Mouse (Mus musculus): Measurements from ENCODE around the gene Ppme1. TPM values are rescaled to one million over a fixed set of nuclear protein-coding genes. Genes with fewer than 3 reads are reported as not detected.

Ppme1 gene
- polyA plus RNA-seq, 1 experiment from 2014 or later, result 50.2 TPM

GRCm38 (mm10) chr7:100325482-100325881 lies 46.6 kb downstream of the Ppme1 start:
- ATAC-seq (ENCODE audit: extremely low read depth, insufficient number of reproducible peaks, low FRiP score, low TSS enrichment), result no peak
- Histone ChIP-seq H3K9ac (no peak overlapping the region), H3K27me3 (replicated peaks) (no peaks in the 10 kb centered on the region), H3K4me2 (no peak overlapping the region), H3K9me3 (no peaks in the 10 kb centered on the region), H3K27ac (replicated peaks) (no peak overlapping the region), H3K4me1 (no peaks in the 10 kb centered on the region), H3K36me3 (peaks cover 56% of the 10 kb centered on the region), H3K4me3 (no peak overlapping the region)
- WGBS, result 63% methylated on average over 6 of the region's 6 CpGs

DNA sequence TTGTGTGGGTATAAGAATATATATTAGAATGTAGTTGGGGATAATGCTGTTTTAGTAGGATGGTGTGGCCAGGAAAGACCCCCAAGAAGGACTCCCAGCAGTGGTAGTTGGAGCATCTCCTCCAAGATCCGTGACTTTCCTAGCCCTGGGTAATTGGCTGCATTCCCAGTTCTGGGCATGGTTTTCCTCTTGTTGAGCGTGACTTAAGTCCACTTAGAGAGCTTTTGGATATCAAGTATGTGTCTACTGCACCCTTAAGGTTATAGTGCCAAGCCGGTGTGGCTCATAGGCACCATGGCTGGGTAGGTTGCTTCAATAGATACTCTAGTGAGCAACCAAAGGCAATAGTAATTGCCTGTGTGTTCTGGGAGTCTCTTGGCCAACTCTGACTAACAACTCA lies 48.4 kb downstream of the Ppme1 start:
- H3K4me2 ChIP-seq, result no peak overlapping the region
- no peaks in the 10 kb centered on the region for H3K27me3 ChIP-seq (replicated peaks)
- ATAC-seq (ENCODE audit: extremely low read depth, insufficient number of reproducible peaks, low FRiP score, low TSS enrichment), result no peak
- H3K9me3 ChIP-seq, result no peaks in the 10 kb centered on the region
- H3K9ac ChIP-seq, result no peak overlapping the region
- H3K27ac ChIP-seq (replicated peaks), result no peak overlapping the region
- H3K36me3 ChIP-seq, result peaks cover 58% of the 10 kb centered on the region
- no peaks in the 10 kb centered on the region for H3K4me1 ChIP-seq
- H3K4me3 ChIP-seq, result no peak overlapping the region
- WGBS, result 45% methylated on average over 3 of the region's 3 CpGs

GRCm38 (mm10) chr7:100317534-100317933 lies 54.6 kb downstream of the Ppme1 start:
- no peak for ATAC-seq (ENCODE audit: extremely low read depth, insufficient number of reproducible peaks, low FRiP score, low TSS enrichment)
- no peak overlapping the region for H3K9ac ChIP-seq
- no peak overlapping the region for H3K4me2 ChIP-seq
- H3K4me3 ChIP-seq, result no peak overlapping the region
- H3K27ac ChIP-seq (replicated peaks), result no peak overlapping the region
- peaks cover 62% of the 10 kb centered on the region for H3K36me3 ChIP-seq
- 57% methylated on average over 5 of the region's 5 CpGs for WGBS
- H3K9me3 ChIP-seq, result no peaks in the 10 kb centered on the region
- H3K27me3 ChIP-seq (replicated peaks), result no peaks in the 10 kb centered on the region
- H3K4me1 ChIP-seq, result peaks cover 3% of the 10 kb centered on the region; the same call in 1 of the 2 replicates

GRCm38 (mm10) chr7:100316924-100317323 lies 55.2 kb downstream of the Ppme1 start:
- no peak for ATAC-seq (ENCODE audit: extremely low read depth, insufficient number of reproducible peaks, low FRiP score, low TSS enrichment)
- Histone ChIP-seq H3K27me3 (replicated peaks) (no peaks in the 10 kb centered on the region), H3K4me1 (peaks cover 3% of the 10 kb centered on the region; the same call in 1 of the 2 replicates), H3K36me3 (peaks cover 62% of the 10 kb centered on the region), H3K27ac (replicated peaks) (no peak overlapping the region), H3K4me3 (no peak overlapping the region), H3K9me3 (no peaks in the 10 kb centered on the region), H3K4me2 (no peak overlapping the region), H3K9ac (no peak overlapping the region)
- 56% methylated on average over 8 of the region's 8 CpGs for WGBS

DNA sequence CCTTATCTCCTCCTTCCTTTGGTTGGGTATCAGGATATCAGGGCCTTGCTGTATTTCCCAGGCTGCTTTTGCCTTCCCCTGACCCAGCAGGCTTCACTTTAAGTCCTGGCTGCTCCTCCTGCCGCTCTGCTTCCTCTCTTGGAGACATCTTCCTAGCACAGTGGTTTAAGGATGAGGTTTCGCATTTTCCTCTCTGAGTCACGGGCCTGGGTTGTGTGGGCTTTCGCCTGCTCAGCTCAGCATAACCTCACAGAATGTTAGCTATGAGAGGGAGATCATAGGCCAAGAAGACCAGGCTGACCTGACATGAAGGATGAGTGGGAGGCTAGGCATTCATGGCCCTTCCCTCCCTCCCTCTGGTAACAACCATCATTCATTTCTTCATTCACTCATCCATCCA lies 59.4 kb downstream of the Ppme1 start:
- Histone ChIP-seq H3K4me1 (peaks cover 30% of the 10 kb centered on the region), H3K4me2 (no peak overlapping the region)
- WGBS, result 59% methylated on average over 4 of the region's 4 CpGs

DNA sequence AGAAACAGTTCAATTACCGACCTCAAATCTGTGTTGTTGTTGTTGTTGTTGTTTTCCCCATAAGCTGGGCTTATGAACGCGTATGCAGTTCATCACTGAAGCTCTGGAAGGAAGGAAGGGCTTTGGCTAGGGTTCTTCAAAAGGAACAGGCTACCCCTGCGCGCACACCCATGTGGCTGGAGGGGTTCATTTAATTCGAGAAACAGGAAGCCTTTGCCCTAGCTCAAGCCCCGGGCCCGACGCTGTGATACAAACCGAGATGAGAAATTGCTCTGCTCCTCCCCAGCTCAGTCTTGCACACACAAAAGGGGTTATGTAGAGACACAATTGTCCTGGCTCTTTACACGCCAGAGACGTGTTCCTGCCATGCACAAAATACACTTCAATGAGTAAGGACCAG lies 61.8 kb downstream of the Ppme1 start:
- ATAC-seq (ENCODE audit: extremely low read depth, insufficient number of reproducible peaks, low FRiP score, low TSS enrichment), result no peak
- Histone ChIP-seq H3K4me3 (no peak overlapping the region), H3K9me3 (no peaks in the 10 kb centered on the region), H3K4me1 (peaks cover 30% of the 10 kb centered on the region), H3K27ac (replicated peaks) (peak overlapping the region; percentile 68; the same call in 1 of the 2 replicates), H3K4me2 (no peak overlapping the region), H3K27me3 (replicated peaks) (no peaks in the 10 kb centered on the region), H3K36me3 (peaks cover 14% of the 10 kb centered on the region), H3K9ac (0 out of 2 replicates have a peak overlapping the region, but pooled peaks have one; percentile 14)
- WGBS, result 75% methylated on average over 12 of the region's 12 CpGs

More for the DNA sequence above, 59.4 kb downstream of the Ppme1 start:
- H3K27ac ChIP-seq (replicated peaks), result no peak overlapping the region
- no peak for ATAC-seq (ENCODE audit: extremely low read depth, insufficient number of reproducible peaks, low FRiP score, low TSS enrichment)
- H3K9ac ChIP-seq, result no peak overlapping the region
- no peaks in the 10 kb centered on the region for H3K9me3 ChIP-seq
- no peaks in the 10 kb centered on the region for H3K27me3 ChIP-seq (replicated peaks)
- H3K4me3 ChIP-seq, result no peak overlapping the region
- peaks cover 38% of the 10 kb centered on the region for H3K36me3 ChIP-seq

GRCm38 (mm10) chr7:100309679-100310078 lies 62.4 kb downstream of the Ppme1 start:
- no peaks in the 10 kb centered on the region for H3K27me3 ChIP-seq (replicated peaks)
- H3K9ac ChIP-seq, result peak overlapping the region; percentile 16; the same call in 1 of the 2 replicates

GRCm38 (mm10) chr7:100309216-100309615 lies 62.9 kb downstream of the Ppme1 start:
- 22% methylated on average over 1 of the region's 1 CpGs for WGBS
- peak overlapping the region; percentile 12; the same call in 1 of the 2 replicates for H3K9ac ChIP-seq
- H3K9me3 ChIP-seq, result no peaks in the 10 kb centered on the region
- H3K4me2 ChIP-seq, result no peak overlapping the region
- peaks cover 4% of the 10 kb centered on the region for H3K36me3 ChIP-seq
- peak; percentile 37; the same call in 1 of the 2 replicates for ATAC-seq (ENCODE audit: extremely low read depth, insufficient number of reproducible peaks, low FRiP score, low TSS enrichment)
- peak overlapping the region; percentile 68 for H3K27ac ChIP-seq (replicated peaks)
- H3K4me3 ChIP-seq, result no peak overlapping the region
- H3K27me3 ChIP-seq (replicated peaks), result no peaks in the 10 kb centered on the region
- peaks cover 30% of the 10 kb centered on the region for H3K4me1 ChIP-seq

More at GRCm38 (mm10) chr7:100309679-100310078, 62.4 kb downstream of the Ppme1 start:
- no peak overlapping the region for H3K4me3 ChIP-seq
- no peaks in the 10 kb centered on the region for H3K9me3 ChIP-seq
- 22% methylated on average over 6 of the region's 6 CpGs for WGBS
- 0 out of 2 replicates have a peak overlapping the region, but pooled peaks have one; percentile 13 for H3K4me2 ChIP-seq
- ATAC-seq (ENCODE audit: extremely low read depth, insufficient number of reproducible peaks, low FRiP score, low TSS enrichment), result no peak
- H3K4me1 ChIP-seq, result peaks cover 30% of the 10 kb centered on the region
- peaks cover 8% of the 10 kb centered on the region for H3K36me3 ChIP-seq
- H3K27ac ChIP-seq (replicated peaks), result peak overlapping the region; percentile 68

GRCm38 (mm10) chr7:100307872-100308653 lies 64.0 kb downstream of the Ppme1 start:
- no peak for ATAC-seq (ENCODE audit: extremely low read depth, insufficient number of reproducible peaks, low FRiP score, low TSS enrichment)
- 71% methylated on average over 6 of the region's 6 CpGs for WGBS
- H3K9me3 ChIP-seq, result no peaks in the 10 kb centered on the region

GRCm38 (mm10) chr7:100305894-100306293 lies 66.2 kb downstream of the Ppme1 start:
- Histone ChIP-seq H3K36me3 (no peaks in the 10 kb centered on the region), H3K27ac (replicated peaks) (no peak overlapping the region), H3K4me3 (no peak overlapping the region), H3K4me2 (no peak overlapping the region), H3K4me1 (peaks cover 43% of the 10 kb centered on the region), H3K9me3 (no peaks in the 10 kb centered on the region), H3K27me3 (replicated peaks) (no peaks in the 10 kb centered on the region), H3K9ac (no peak overlapping the region)
- no peak for ATAC-seq (ENCODE audit: extremely low read depth, insufficient number of reproducible peaks, low FRiP score, low TSS enrichment)
- WGBS, result 87% methylated on average over 9 of the region's 9 CpGs

More at GRCm38 (mm10) chr7:100307872-100308653, 64.0 kb downstream of the Ppme1 start:
- Histone ChIP-seq H3K27me3 (replicated peaks) (no peaks in the 10 kb centered on the region), H3K27ac (replicated peaks) (no peak overlapping the region), H3K9ac (no peak overlapping the region; the same call in 1 of the 2 replicates), H3K36me3 (peaks cover 1% of the 10 kb centered on the region), H3K4me1 (peaks cover 30% of the 10 kb centered on the region), H3K4me2 (no peak overlapping the region), H3K4me3 (no peak overlapping the region)

- H3K9ac ChIP-seq, result peak overlapping the region; percentile 15; the same call in 1 of the 2 replicates
- no peak; the same call in 1 of the 2 replicates for ATAC-seq (ENCODE audit: extremely low read depth, insufficient number of reproducible peaks, low FRiP score, low TSS enrichment)
- peak overlapping the region; percentile 80 for H3K27ac ChIP-seq (replicated peaks)
- H3K9me3 ChIP-seq, result no peaks in the 10 kb centered on the region
- no peak overlapping the region for H3K4me3 ChIP-seq
- H3K4me2 ChIP-seq, result no peak overlapping the region
- peaks cover 40% of the 10 kb centered on the region for H3K4me1 ChIP-seq
- WGBS, result 39% methylated on average over 4 of the region's 4 CpGs
- H3K27me3 ChIP-seq (replicated peaks), result no peaks in the 10 kb centered on the region
- peaks cover 12% of the 10 kb centered on the region; the same call in 1 of the 2 replicates for H3K36me3 ChIP-seq
Measured at GRCm38 (mm10) chr7:100302316-100302715, 69.8 kb downstream of the Ppme1 start.
